Mouse (Mus musculus) liver (tissue): ENCODE results near the gene Vegfb.

Experiments used
- DNase-seq: peaks from one replicate; pipeline ENCODE4 v3.0.0-alpha.2; 2020; ENCODE audit warnings: mixed read lengths

The Vegfb gene

GRCm38 (mm10) chr19:6987061-6987903 lies at the start of gene Vegfb:
Gene Vegfb, minus strand, starts transcription at chr19:6987651.
- peak; percentile 72 for DNase-seq

GRCm38 (mm10) chr19:7034006-7034405 lies 46.6 kb upstream of the Vegfb start:
- DNase-seq, result no peak

- DNase-seq, result no peak
These were observed 42.1 kb upstream of the Vegfb start for GRCm38 (mm10) chr19:7029531-7029930.

- peak; percentile 67 for DNase-seq
These were observed 32.8 kb upstream of the Vegfb start for GRCm38 (mm10) chr19:7020224-7020641.

- peak; percentile 87 for DNase-seq
These were observed 31.7 kb upstream of the Vegfb start, which contains the start of gene Fermt3 for GRCm38 (mm10) chr19:7019191-7019590. Gene Fermt3, minus strand, starts transcription at chr19:7019469.

- peak; percentile 30 for DNase-seq
These were observed 31.1 kb upstream of the Vegfb start for GRCm38 (mm10) chr19:7018546-7018945.

GRCm38 (mm10) chr19:7017541-7018457 lies 30.3 kb upstream of the Vegfb start:
- peak; percentile 88 for DNase-seq

GRCm38 (mm10) chr19:7014481-7015135 lies 27.2 kb upstream of the Vegfb start:
- no peak for DNase-seq

- no peak for DNase-seq
These were observed 26.5 kb upstream of the Vegfb start for GRCm38 (mm10) chr19:7013984-7014383.

- no peak for DNase-seq
These were observed 25.0 kb upstream of the Vegfb start for GRCm38 (mm10) chr19:7012426-7012825.

GRCm38 (mm10) chr19:7006892-7007593 lies 19.6 kb upstream of the Vegfb start:
- DNase-seq, result no peak

- no peak for DNase-seq
These were observed 12.1 kb upstream of the Vegfb start for GRCm38 (mm10) chr19:6999360-7000063.

- DNase-seq, result no peak
These were observed 10.4 kb upstream of the Vegfb start for GRCm38 (mm10) chr19:6997721-6998290.

- peak; percentile 91 for DNase-seq
These were observed 8.6 kb upstream of the Vegfb start, which contains the start of the genes Nudt22 and Trpt1 for GRCm38 (mm10) chr19:6996006-6996405. Gene Nudt22, minus strand, starts transcription at chr19:6996117. Gene Trpt1, plus strand, starts transcription at chr19:6996131.

GRCm38 (mm10) chr19:6995255-6995991 lies 8.0 kb upstream of the Vegfb start:
- DNase-seq, result no peak

- no peak for DNase-seq
These were observed 7.0 kb upstream of the Vegfb start for GRCm38 (mm10) chr19:6994489-6994888.

GRCm38 (mm10) chr19:6994002-6994401 lies 6.6 kb upstream of the Vegfb start:
- no peak for DNase-seq

- no peak for DNase-seq
These were observed 5.7 kb upstream of the Vegfb start for GRCm38 (mm10) chr19:6993011-6993770.
